Mouse (Mus musculus) limb, embryonic 15.5 days (tissue): ENCODE results near the gene Dppa3. TPM values are rescaled to one million over a fixed set of nuclear protein-coding genes. Genes with fewer than 3 reads are reported as not detected.

ENCODE experiments used
- ATAC-seq: fragments of 200-750 bp; cut with Nextera tagmentation; 2 replicates; pipeline ENCODE4 v1.8.0; 2017; ENCODE audit warnings: low read depth, moderate TSS enrichment; ENCODE audit not compliant: insufficient number of reproducible peaks, low FRiP score, low TSS enrichment
- H3K27ac ChIP-seq: fragments of 300-500 bp; sonication (generic); 2 replicates; pipeline ENCODE4 v1.5.1; 2015; ENCODE audit warnings: moderate library complexity, mild to moderate bottlenecking, inconsistent platforms
- H3K27me3 ChIP-seq: fragments of 300-500 bp; sonication (generic); 2 replicates; pipeline ENCODE4 v1.6.1; 2015; ENCODE audit warnings: inconsistent platforms
- H3K36me3 ChIP-seq: fragments of 300-500 bp; sonication (generic); 2 replicates; pipeline ENCODE4 v1.6.1; 2015; ENCODE audit warnings: inconsistent platforms
- H3K4me1 ChIP-seq: fragments of 300-500 bp; sonication (generic); 2 replicates; pipeline ENCODE4 v1.6.1; 2015; ENCODE audit warnings: inconsistent platforms
- H3K4me2 ChIP-seq: fragments of 300-500 bp; sonication (generic); 2 replicates; pipeline ENCODE4 v1.6.1; 2015; ENCODE audit warnings: mild to moderate bottlenecking, inconsistent platforms
- H3K4me3 ChIP-seq: fragments of 300-500 bp; sonication (generic); 2 replicates; pipeline ENCODE4 v1.5.1; 2015; ENCODE audit warnings: mild to moderate bottlenecking, inconsistent platforms
- H3K9ac ChIP-seq: fragments of 300-500 bp; sonication (generic); 2 replicates; pipeline ENCODE4 v1.6.1; 2015; ENCODE audit warnings: inconsistent platforms
- H3K9me3 ChIP-seq: fragments of 300-500 bp; sonication (generic); 2 replicates; pipeline ENCODE4 v1.6.1; 2016; ENCODE audit warnings: inconsistent platforms
- WGBS: fragments of 180-500 bp; shearing (Covaris S2); methylation state at CpG from one replicate; pipeline ENCODE4 v1.1.7; 2015; 5-methylcytosine and 5-hydroxymethylcytosine counted together
- polyA plus RNA-seq: library from polyadenylated mRNA; unstranded; fragments of >200 nt; fragmentation: Nextera tagmentation; extraction: Ambion mirVana; gene quantifications from 2 replicates; pipeline ENCODE4 v1.2.1, GENCODE M21; 2015

Dppa3 gene
- polyA plus RNA-seq, 1 experiment from 2014 or later: not detected

DNA sequence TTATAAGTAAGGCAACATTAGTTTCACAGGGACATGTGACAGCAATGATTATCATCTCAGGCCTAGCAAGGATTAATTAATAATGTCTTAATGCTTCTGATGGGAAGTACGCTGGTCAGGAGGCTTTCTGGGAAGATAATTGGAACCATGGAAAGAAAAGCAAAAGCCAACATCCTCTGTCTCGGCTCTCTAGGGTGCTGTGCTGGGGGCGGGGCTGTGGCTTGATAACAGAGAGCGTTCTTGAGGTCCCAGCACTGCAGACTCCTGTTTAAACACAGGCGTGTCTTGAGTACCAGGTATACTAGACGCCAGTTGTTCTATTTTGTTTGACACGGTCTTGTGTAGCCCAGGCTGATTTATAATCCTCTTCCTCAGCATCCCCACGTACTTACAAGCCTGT is 46.5 kb downstream of the Dppa3 start:
- Histone ChIP-seq H3K9me3 (no peaks in the 10 kb centered on the region), H3K4me3 (no peak overlapping the region), H3K4me2 (no peak overlapping the region), H3K27ac (no peak overlapping the region), H3K27me3 (no peaks in the 10 kb centered on the region), H3K36me3 (no peaks in the 10 kb centered on the region), H3K4me1 (0 out of 2 replicates have a peak, but pooled peaks cover 3% of the 10 kb centered on the region), H3K9ac (no peak overlapping the region)
- ATAC-seq: no peak
- WGBS: 51% methylated on average over 8 of the region's 8 CpGs

Other genes starting within 250 kb of the Dppa3 start
- 9.3 and 11.6 TPM in 2 replicates for gene Rimklb, start 127.6 kb upstream of the Dppa3 start, polyA plus RNA-seq
- 63.6 and 80.5 TPM in 2 replicates for gene Mfap5, start 120.6 kb upstream of the Dppa3 start, polyA plus RNA-seq
- 0.18 and 0.19 TPM in 2 replicates for gene Aicda, start 72.6 kb upstream of the Dppa3 start, polyA plus RNA-seq
- gene Apobec1, start 24.0 kb upstream of the Dppa3 start, polyA plus RNA-seq: 4.0 and 4.5 TPM in 2 replicates
- gene Gdf3, start 16.3 kb upstream of the Dppa3 start, polyA plus RNA-seq: 0.24 and 0.27 TPM in 2 replicates
- 0.17 and 0.20 TPM in 2 replicates for gene Nanog, start 81.1 kb downstream of the Dppa3 start, polyA plus RNA-seq
- 91.6 and 100 TPM in 2 replicates for gene Slc2a3, start 175.2 kb downstream of the Dppa3 start, polyA plus RNA-seq
- 6.7 and 7.1 TPM in 2 replicates for gene Foxj2, start 193.5 kb downstream of the Dppa3 start, polyA plus RNA-seq
- gene C3ar1, start 229.8 kb downstream of the Dppa3 start, polyA plus RNA-seq: 3.9 and 4.6 TPM in 2 replicates
- gene Necap1, start 248.1 kb downstream of the Dppa3 start, polyA plus RNA-seq: 59.4 and 61.7 TPM in 2 replicates